Mouse (Mus musculus) neural tube, embryonic 11.5 days (tissue): Measurements from ENCODE around the gene Tmem182. TPM values are rescaled to one million over a fixed set of nuclear protein-coding genes. Genes with fewer than 3 reads are reported as not detected.

Source experiments
- ATAC-seq: fragments of 200-750 bp; cut with Nextera tagmentation; 2 replicates; pipeline ENCODE4 v1.8.0; 2017; ENCODE audit warnings: moderate number of reproducible peaks, mild to moderate bottlenecking, moderate TSS enrichment, moderate library complexity; ENCODE audit not compliant: insufficient read depth, low FRiP score, low TSS enrichment
- DNase-seq: peaks from one replicate; pipeline ENCODE4 v3.0.0-alpha.2; 2015; ENCODE audit warnings: low spot score
- H3K27ac ChIP-seq: fragments of 300-500 bp; sonication (generic); 2 replicates; pipeline ENCODE4 v1.5.1; 2014; ENCODE audit warnings: low read depth, mild to moderate bottlenecking, low read length
- H3K27me3 ChIP-seq: fragments of 300-500 bp; sonication (generic); 2 replicates; pipeline ENCODE4 v1.6.1; 2014; ENCODE audit warnings: mild to moderate bottlenecking, low read length, mixed read lengths; ENCODE audit not compliant: control insufficient read depth, insufficient read depth
- H3K36me3 ChIP-seq: fragments of 300-500 bp; sonication (generic); 2 replicates; pipeline ENCODE4 v1.6.1; 2014; ENCODE audit warnings: mild to moderate bottlenecking, low read length, moderate library complexity, mixed read lengths; ENCODE audit not compliant: control insufficient read depth, insufficient read depth
- H3K4me1 ChIP-seq: fragments of 300-500 bp; sonication (generic); 2 replicates; pipeline ENCODE4 v1.6.1; 2014; ENCODE audit warnings: low read length, mixed read lengths; ENCODE audit not compliant: control insufficient read depth, insufficient read depth
- H3K4me2 ChIP-seq: fragments of 300-500 bp; sonication (generic); 2 replicates; pipeline ENCODE4 v1.6.1; 2014; ENCODE audit warnings: low read depth, mild to moderate bottlenecking, moderate library complexity
- H3K4me3 ChIP-seq: fragments of 300-500 bp; sonication (generic); 2 replicates; pipeline ENCODE4 v1.5.1; 2014; ENCODE audit warnings: low read depth, low read length
- H3K9ac ChIP-seq: fragments of 300-500 bp; sonication (generic); 2 replicates; pipeline ENCODE4 v1.6.1; 2014; ENCODE audit warnings: mild to moderate bottlenecking, low read length
- H3K9me3 ChIP-seq: fragments of 300-500 bp; sonication (generic); 2 replicates; pipeline ENCODE4 v1.6.1; 2016; ENCODE audit warnings: low read length; ENCODE audit not compliant: control insufficient read depth
- WGBS: fragments of 180-500 bp; shearing (Covaris S2); extraction: QIAGEN DNeasy Blood & Tissue Kit; methylation state at CpG from one replicate; pipeline ENCODE4 v1.1.7; 2014; 5-methylcytosine and 5-hydroxymethylcytosine counted together
- polyA plus RNA-seq: library from polyadenylated mRNA; unstranded; fragments of >200 nt; fragmentation: Nextera tagmentation; extraction: Ambion mirVana; gene quantifications from 2 replicates; pipeline ENCODE4 v1.2.1, GENCODE M21; 2014

The Tmem182 gene
- polyA plus RNA-seq, 1 experiment from 2014 or later, result 1.4 TPM

GRCm38 (mm10) chr1:40887673-40888072 lies 82.3 kb downstream of the Tmem182 start:
- peak; percentile 66 for DNase-seq
- no peak for ATAC-seq
- H3K4me3 ChIP-seq, result no peak overlapping the region
- H3K4me2 ChIP-seq, result no peak overlapping the region
- no peak overlapping the region for H3K27ac ChIP-seq
- no peaks in the 10 kb centered on the region for H3K36me3 ChIP-seq
- H3K9me3 ChIP-seq, result no peaks in the 10 kb centered on the region
- H3K9ac ChIP-seq, result no peak overlapping the region
- no peaks in the 10 kb centered on the region for H3K27me3 ChIP-seq
- 46% methylated on average over 12 of the region's 12 CpGs for WGBS
- no peaks in the 10 kb centered on the region for H3K4me1 ChIP-seq

DNA sequence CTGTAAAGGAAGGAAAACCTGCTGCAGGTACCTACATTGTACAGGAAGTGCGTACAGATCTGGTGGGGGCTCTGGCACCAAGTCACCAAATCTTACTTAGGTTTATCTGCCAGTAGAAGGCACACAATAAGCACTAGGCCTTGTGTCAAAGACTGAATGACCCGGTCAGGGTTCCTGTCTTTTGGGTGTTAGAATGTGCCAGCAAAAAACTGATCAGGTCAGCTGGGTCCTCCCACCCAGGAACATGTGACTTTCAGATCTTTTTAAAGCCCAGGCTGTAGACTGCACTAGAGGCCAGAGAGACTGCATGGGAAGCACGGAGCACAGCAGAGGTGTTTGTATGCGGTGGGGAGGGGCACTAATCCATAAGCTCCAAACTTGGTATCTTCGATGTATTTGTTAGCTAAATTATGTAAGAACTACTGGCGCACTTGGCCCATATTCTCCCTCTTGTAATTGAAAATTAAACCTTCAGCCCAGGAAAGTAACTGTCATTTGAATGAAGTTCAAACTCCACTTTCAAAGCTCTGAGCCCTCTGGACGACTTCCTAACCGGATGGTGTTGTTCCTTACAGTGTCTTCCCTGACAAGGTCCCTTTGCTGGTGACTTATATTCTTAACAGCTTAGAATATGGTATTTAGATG lies 83.1 kb downstream of the Tmem182 start:
- DNase-seq (no peak), ATAC-seq (no peak)
- no peaks in the 10 kb centered on the region for H3K9me3 ChIP-seq
- H3K4me2 ChIP-seq, result no peak overlapping the region
- no peak overlapping the region for H3K9ac ChIP-seq
- H3K36me3 ChIP-seq, result no peaks in the 10 kb centered on the region
- H3K4me1 ChIP-seq, result no peaks in the 10 kb centered on the region
- no peaks in the 10 kb centered on the region for H3K27me3 ChIP-seq
- H3K4me3 ChIP-seq, result no peak overlapping the region
- no peak overlapping the region for H3K27ac ChIP-seq
- 92% methylated on average over 8 of the region's 8 CpGs for WGBS

- WGBS, result 93% methylated on average over 14 of the region's 14 CpGs
- H3K27ac ChIP-seq, result no peak overlapping the region
- H3K9ac ChIP-seq, result no peak overlapping the region
- no peaks in the 10 kb centered on the region for H3K4me1 ChIP-seq
- H3K36me3 ChIP-seq, result no peaks in the 10 kb centered on the region
- DNase-seq (no peak), ATAC-seq (no peak)
- no peak overlapping the region for H3K4me2 ChIP-seq
- H3K4me3 ChIP-seq, result no peak overlapping the region
- H3K27me3 ChIP-seq, result no peaks in the 10 kb centered on the region
- H3K9me3 ChIP-seq, result no peaks in the 10 kb centered on the region
Observed at GRCm38 (mm10) chr1:40889617-40890016, 84.2 kb downstream of the Tmem182 start.

DNA sequence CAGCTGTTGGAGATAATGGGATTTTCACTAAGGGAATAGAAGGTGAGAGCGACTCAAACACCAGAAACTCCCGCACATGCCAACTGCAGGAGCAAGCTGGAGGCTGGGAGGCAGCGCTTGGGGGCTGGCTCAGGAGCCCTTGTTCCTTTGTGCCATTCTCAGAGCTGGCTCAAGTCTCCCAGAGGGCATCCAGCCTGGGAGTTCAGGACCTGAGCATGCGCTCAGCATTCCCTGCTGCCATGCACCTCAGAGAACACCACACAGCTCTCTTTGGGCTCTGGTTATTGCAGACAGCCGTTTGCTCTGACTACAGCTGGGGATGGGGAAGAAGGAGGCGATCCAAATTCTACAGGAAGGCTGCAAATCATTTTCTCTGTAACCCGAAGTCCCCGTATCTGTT lies 84.8 kb downstream of the Tmem182 start:
- Histone ChIP-seq H3K4me3 (no peak overlapping the region), H3K4me2 (no peak overlapping the region), H3K4me1 (no peaks in the 10 kb centered on the region), H3K27me3 (no peaks in the 10 kb centered on the region), H3K36me3 (no peaks in the 10 kb centered on the region), H3K9ac (no peak overlapping the region), H3K27ac (no peak overlapping the region), H3K9me3 (no peaks in the 10 kb centered on the region)
- 65% methylated on average over 8 of the region's 8 CpGs for WGBS
- ATAC-seq (no peak), DNase-seq (no peak)

DNA sequence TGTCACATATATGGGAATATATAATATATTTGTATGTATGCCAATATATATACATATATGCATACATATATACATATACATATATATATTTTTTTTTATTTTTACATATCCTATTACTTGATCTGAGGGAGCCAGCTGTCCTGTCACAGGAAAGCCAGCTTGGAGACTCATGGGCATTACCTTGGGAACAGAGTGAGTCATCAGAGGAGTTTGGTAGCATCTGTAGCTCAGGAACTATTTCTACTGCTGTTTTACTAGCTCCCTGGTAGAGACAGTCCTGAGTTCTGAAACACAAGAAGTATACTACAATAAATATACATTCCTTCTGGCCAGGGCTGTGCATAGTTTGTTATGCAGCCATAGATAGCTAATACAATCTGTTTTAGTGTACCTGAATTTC lies 98.3 kb downstream of the Tmem182 start:
- Histone ChIP-seq H3K27me3 (no peaks in the 10 kb centered on the region), H3K4me2 (no peak overlapping the region), H3K4me3 (no peak overlapping the region), H3K4me1 (no peaks in the 10 kb centered on the region), H3K36me3 (no peaks in the 10 kb centered on the region), H3K27ac (no peak overlapping the region), H3K9me3 (no peaks in the 10 kb centered on the region), H3K9ac (no peak overlapping the region)
- DNase-seq, result no peak
- ATAC-seq, result no peak

Other genes starting within 250 kb of the Tmem182 start
- gene Slc9a4, start 225.5 kb upstream of the Tmem182 start, polyA plus RNA-seq, result not detected in 2 replicates
- not detected in 2 replicates for gene Slc9a2, start 125.0 kb upstream of the Tmem182 start, polyA plus RNA-seq
- 4.0 and 5.0 TPM in 2 replicates for gene Mfsd9, start 14.9 kb upstream of the Tmem182 start, polyA plus RNA-seq